Mouse (Mus musculus) thymus, postnatal 36 days (tissue): Measurements from ENCODE around the gene Ttyh2.

Experiments used
- DNase-seq, 2 experiments: peaks; one replicate each; pipeline ENCODE4 v3.0.0; 2022; ENCODE audit warnings: mixed read lengths in 2 of 2

Gene Ttyh2

DNA sequence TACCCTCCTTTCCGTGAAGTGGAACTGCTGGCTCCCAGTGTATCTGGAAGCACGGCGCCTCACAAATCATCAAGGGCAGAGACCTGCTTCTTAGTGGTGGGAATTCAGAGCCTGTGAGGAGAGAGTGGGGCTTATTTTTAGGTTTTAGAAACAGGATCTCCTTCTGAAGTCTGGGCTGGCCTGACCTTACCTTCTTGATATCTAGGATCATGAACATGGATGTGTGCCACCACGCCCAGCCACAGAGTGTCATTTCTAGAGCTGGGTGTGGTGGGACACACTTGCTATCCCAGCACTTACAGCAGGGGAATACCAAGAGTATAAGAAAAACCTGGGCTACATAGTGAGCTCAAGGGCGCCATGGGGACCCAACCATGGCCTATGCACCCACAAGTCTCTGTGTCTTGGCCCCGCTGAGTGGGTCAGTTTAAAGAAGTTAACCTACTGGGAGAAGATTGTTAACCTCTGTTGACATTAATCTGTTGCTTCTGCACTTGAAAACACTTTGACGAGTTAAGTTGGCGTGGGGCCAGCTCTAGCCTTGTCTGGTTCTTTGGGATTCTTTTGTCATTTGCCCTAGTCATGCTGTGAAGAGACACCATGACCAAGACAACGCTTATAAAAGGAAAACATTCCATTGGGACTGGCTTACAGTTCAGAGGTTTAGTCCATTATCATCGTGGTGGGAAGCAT is 7.9 kb downstream of the Ttyh2 start:
- DNase-seq = no peak

GRCm38 (mm10) chr11:114683722-114684621 is 8.7 kb downstream of the Ttyh2 start:
- no peak for DNase-seq

- DNase-seq = no peak
These were observed 9.6 kb downstream of the Ttyh2 start for GRCm38 (mm10) chr11:114684627-114685373.

DNA sequence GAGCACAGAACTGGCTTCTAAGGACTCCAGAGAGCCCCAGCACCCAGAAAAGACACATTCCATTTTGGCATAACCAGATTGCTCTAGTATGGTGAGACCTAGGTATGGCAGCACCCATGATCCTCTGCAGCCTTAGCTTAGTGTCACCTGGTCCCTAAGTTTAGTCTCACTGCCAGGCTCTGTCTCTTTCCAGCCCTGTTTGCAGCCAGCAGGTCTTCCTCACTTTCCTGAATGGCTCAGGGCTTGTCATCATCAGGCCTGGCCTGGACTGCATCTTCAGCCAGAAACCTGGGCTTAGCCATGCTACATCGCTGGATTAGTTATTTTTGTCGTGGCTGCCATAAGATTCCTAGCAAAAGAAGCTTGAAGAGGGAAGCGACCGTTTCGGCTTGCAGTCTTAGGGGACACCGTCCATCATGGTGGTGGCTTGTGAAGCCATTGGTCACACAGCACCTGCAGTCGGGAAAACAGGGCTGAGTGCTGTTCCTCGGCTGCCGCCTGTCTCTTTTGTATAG is 10.4 kb downstream of the Ttyh2 start:
- DNase-seq = no peak

GRCm38 (mm10) chr11:114686221-114686959 is 11.2 kb downstream of the Ttyh2 start:
- DNase-seq = no peak

- no peak for DNase-seq
These were observed 12.4 kb downstream of the Ttyh2 start for GRCm38 (mm10) chr11:114687574-114688188.

DNA sequence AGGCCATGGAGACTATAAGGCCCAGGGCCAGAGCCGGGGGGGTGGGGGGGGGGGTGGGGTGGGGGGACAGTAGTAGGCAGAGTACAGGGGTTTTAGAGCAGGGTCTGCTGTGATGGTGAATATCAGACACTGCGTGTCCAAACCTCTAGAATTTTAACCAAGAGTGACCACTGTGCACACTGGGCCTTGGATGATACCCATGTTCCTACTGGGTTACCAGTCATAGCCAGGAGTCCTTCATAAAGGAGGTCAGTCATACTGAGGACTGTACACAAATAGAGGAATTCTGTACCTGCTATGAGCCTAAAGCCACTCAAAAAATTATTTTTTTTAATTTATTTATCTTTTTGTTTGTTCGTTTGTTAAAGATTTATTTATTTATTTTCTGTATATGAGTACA is 13.5 kb downstream of the Ttyh2 start:
- DNase-seq = no peak

GRCm38 (mm10) chr11:114690192-114690591 is 15.0 kb downstream of the Ttyh2 start:
- no peak for DNase-seq

DNA sequence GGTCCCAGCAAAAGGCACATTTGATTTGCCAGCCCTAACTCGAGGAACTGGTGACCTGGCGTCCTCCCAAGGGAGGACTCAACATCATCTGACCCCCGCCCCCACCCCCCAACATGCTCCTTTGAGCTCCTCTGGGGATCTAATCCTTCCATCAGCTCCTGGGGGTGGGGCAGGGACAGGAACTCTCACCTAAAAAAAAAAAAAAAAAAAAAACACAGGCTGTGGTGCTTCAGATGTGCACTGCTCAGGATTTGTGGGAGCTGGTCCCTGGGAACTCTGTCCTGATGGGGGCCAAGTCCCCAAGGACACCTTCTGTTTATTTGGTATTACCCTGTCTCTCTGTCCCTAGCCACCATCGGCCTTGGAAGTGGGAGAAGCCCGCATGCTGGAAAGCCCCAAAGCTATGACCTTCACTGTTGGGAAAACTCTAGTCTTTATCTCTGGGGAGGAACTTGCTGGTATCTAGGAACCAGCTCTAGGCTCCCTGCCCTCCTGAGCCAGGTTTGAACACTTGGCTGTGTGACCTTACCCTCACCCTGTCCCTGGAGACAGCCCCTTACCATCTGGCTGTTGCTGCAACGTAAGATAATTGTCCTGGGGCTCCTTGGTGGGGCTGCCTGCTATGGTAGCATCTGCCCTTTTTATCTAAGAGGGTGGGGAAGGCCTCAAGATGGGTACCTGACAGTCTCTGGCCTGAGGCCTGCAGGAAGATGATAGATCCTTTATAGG is 16.4 kb downstream of the Ttyh2 start:
- DNase-seq = no peak

- DNase-seq = no peak
These were observed 17.4 kb downstream of the Ttyh2 start for GRCm38 (mm10) chr11:114692601-114693000.

GRCm38 (mm10) chr11:114693456-114693855 is 18.2 kb downstream of the Ttyh2 start:
- no peak for DNase-seq

GRCm38 (mm10) chr11:114694451-114694850 is 19.2 kb downstream of the Ttyh2 start:
- no peak for DNase-seq

- no peak for DNase-seq
These were observed 23.3 kb downstream of the Ttyh2 start for GRCm38 (mm10) chr11:114698496-114698895.

GRCm38 (mm10) chr11:114699511-114699910 is 24.3 kb downstream of the Ttyh2 start:
- peak; percentile 63 to 70 for DNase-seq

DNA sequence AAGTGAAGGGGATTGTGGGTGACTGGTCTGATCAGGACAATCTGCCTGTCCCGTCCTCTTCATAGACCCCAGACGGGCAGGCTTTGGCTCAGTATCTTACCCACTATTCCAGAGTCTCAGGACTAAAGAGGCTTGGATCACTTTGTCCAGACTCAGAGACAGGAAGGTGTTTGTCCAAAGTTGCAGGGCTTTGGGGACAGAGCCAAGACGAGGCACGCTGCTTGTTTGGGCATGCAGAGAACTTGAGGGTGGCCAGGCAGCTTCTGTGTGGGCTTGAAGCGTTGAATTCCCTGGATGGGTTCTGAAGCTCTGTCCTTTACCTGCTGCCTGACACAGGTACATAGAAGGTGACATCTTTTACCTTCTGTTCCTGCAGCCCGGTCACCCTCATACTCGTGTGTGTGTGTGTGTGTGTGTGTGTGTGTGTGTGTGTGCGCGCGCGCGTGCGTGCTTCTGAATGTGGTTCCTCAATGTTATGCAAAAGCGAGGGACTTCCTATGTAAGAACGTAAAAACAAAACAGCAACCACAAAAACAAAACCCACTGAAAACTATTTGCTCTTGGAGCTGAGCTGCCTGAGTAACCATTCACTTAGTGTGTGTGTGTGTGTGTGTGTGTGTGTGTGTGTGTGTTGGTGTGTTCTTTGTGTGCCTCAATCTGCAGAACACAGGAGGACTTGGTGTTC is 27.2 kb downstream of the Ttyh2 start:
- no peak for DNase-seq

GRCm38 (mm10) chr11:114702996-114703361 is 27.7 kb downstream of the Ttyh2 start:
- DNase-seq = no peak

DNA sequence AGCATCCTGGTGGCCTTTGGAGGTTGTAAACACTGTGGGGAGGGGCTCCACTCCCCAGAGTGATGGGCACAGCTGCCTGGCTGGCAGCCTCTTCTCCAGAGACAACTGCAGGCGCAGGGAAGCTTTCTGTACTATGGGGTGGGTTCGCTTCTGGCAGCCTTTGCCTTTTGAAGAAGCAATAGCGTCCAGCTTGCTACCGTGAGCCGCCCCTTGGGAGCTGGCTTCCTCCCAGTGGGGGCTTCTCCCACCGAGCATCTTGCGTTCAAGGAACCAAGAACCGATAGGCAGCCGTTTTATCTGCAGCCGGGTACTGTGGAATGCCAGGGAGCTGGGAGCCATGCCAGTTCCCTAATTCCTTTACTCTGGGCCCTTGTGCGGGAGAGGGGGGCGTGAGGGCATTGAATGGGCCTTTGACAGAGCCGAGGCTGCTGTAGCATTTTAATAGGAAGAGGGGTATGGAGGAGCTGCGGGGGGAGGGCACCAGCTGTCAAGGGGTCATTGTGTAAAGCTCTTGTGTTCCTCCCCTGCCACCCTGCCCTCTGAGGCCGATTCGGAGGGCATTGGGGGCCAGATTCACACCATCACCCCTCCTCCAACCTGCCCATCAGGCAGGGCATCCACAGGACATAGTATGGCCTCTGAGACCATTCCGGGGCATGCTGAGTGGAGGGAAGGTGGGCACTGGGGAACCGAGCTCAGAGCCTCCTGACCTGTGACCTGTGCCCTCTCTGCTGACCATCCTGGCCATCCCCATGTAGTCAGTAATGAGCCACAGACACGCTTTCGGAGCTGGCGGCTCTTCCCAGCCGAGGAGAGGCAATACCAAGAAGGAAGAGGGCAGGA is 29.1 kb downstream of the Ttyh2 start:
- no peak for DNase-seq

GRCm38 (mm10) chr11:114706358-114706757 is 31.1 kb downstream of the Ttyh2 start:
- DNase-seq = no peak

- no peak for DNase-seq
These were observed 36.2 kb downstream of the Ttyh2 start for GRCm38 (mm10) chr11:114711393-114711792.

DNA sequence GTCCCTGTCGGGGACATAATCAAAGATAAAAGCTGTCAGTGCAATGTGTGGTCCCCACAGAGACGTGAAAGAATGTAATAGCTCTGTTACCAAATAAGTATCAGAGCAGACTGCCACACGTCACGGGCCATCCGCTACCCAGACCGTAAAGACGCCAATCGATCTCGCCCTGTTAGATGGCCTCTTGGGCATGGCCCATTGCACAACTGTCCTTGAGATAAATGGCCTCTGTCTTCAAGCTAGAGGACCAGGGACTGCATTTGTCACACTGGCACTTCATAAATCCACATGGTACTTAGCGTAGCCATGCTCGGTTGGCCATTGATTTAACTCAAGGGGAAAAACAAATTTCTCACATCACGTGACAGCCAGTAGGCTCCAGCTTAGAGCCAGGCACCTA is 36.6 kb downstream of the Ttyh2 start:
- no peak for DNase-seq
